Mouse (Mus musculus): ENCODE measurements around the gene Rab33b.

Rab33b gene

GRCm38 (mm10) chr3:51511983-51512382 is 28.3 kb downstream of the Rab33b start:
- DNase-seq (ENCODE audit: low spot score in 2 of 2): no peak

GRCm38 (mm10) chr3:51517467-51517866 is 33.7 kb downstream of the Rab33b start:
- DNase-seq (ENCODE audit: low spot score in 2 of 2): no peak

DNA sequence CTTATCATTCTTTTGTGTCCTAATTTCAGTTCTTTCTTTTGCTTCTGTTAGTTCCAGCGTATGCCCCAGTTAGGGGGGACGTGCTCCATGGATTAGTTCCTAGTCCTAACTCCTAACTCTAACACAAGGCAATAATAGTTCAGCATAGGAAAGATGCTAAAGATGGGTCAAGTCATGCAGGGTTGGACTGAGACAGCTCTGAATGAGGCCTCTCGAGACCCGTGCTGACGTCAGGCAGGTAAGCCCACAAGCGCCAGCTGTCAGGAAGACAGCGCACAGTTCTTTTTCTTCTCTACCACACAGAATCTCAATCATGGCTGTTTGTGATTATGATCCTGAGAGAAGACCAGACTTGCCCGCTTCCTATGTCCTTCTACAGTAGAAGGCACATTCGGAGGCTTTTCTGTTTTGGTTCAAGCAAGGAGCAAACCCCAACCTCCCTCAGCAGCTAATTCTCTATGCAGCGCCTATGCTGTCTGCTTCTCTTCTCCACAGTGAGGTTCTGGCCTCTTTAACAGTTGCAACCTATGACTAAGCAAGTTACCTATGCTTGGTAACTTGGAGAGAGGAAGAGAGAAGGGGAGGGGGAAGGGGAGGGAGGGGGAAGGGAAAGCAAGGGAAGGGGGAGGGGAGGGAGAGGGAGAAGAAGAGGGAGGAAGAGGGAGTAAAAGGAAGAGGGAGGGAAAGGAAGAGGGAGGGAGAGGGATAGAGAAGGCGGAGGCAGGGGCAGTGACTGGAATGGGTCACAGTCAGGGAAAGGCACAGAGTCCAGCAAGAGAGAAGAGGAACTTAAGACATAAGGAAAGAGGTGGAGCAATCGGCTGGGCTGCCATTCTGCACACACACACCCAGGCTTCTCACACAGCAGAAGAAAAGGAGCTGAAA is 34.4 kb downstream of the Rab33b start:
- DNase-seq (ENCODE audit: low spot score in 2 of 2): no peak

GRCm38 (mm10) chr3:51518763-51519121 is 35.0 kb downstream of the Rab33b start:
- no peak for DNase-seq (ENCODE audit: low spot score in 2 of 2)

GRCm38 (mm10) chr3:51521262-51521661 is 37.5 kb downstream of the Rab33b start:
- no peak for DNase-seq (ENCODE audit: low spot score in 2 of 2)

DNA sequence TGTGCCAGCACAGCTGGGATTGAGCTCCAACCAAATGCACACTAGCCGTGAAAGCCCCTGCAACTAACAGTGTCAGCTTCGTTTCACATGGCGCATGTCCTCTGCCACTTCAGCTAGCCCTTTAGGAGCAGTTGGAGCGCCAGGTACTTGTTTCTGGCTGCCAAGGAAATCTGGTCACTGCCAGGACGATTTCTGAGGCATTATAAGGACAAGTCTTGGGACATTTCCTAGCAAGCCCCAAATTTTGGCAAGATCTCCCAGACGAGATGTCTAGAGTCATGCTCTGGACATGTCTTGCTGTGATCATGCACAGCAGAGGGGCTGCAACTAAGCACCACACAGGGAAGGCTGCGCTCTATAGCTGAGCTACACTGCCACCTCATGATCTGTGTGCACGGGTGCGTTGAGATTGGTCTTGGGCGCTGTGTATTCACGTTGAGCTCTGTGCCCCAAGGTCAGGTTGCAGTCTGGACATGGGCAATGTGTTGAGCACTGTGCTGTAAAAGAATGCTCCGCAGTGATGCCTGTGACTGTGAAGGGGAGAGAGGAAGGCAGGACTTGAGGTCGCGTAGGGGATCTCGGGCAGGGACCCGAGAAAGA is 41.6 kb downstream of the Rab33b start:
- DNase-seq (ENCODE audit: low spot score in 2 of 2): no peak

GRCm38 (mm10) chr3:51526891-51527290 is 43.2 kb downstream of the Rab33b start:
- DNase-seq (ENCODE audit: low spot score in 2 of 2): peak in 1 of 2 experiments; percentile 77

DNA sequence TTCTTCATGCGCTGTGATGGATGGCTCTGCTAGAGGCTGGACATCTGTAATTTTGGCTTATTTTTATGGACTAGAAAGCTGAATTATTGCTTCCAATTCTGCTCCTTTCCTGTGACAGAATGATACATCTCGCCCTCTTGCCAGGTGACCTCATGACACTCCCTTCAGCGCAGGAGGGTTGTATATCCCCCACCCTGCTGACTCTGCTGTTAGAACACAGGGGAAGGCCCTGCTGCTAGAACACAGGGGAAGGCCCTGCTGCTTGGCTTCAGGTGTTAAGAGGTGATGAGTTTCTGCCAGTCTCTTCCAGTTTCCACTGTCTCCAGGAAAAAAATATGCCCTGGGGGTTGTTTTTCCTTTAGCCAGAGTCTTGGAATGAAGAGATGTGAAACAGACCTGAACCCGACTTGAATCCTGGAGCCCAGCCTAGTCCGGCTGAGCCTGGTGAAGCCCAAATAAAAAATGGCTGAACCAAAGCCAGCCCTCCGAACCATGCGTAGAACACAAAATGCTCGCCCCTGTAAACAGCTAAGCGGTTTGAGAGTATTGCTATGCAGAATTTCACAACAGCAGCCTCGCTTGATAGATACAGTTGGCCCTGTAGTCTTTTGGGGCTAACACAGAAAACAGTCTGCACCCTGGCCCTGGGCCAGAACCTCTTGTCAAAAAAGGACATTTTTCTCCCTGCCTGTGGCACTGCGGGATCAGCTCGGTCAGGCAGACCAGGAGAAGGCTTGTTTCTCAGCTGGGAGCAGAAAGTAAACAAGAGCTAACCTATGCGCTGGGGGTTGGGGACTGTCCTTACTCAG is 48.0 kb downstream of the Rab33b start:
- DNase-seq (ENCODE audit: low spot score in 2 of 2): no peak

- DNase-seq (ENCODE audit: low spot score in 2 of 2): no peak
Measured at GRCm38 (mm10) chr3:51532282-51532620, 48.5 kb downstream of the Rab33b start.

GRCm38 (mm10) chr3:51533573-51533972 is 49.9 kb downstream of the Rab33b start:
- DNase-seq (ENCODE audit: low spot score in 2 of 2): no peak

DNA sequence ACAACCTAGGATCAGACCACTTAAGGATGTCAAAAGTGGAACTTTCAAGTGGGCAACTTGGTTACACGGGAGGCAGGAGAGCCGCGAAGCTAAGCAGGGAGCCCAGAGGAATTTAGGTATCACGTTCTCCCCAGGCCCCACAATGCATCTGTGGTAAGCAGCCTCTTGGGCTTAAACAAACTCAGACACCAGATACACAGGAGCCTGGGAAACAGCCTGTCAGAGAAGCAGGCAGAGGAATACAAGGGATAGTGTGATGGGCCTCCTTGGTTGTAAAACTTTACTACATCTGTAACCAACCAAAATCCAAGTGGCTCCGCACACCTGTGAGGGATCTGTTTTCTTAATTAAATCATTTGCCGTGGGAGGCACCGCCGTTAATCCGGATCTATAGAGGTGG is 50.3 kb downstream of the Rab33b start:
- DNase-seq (ENCODE audit: low spot score in 2 of 2): no peak

DNA sequence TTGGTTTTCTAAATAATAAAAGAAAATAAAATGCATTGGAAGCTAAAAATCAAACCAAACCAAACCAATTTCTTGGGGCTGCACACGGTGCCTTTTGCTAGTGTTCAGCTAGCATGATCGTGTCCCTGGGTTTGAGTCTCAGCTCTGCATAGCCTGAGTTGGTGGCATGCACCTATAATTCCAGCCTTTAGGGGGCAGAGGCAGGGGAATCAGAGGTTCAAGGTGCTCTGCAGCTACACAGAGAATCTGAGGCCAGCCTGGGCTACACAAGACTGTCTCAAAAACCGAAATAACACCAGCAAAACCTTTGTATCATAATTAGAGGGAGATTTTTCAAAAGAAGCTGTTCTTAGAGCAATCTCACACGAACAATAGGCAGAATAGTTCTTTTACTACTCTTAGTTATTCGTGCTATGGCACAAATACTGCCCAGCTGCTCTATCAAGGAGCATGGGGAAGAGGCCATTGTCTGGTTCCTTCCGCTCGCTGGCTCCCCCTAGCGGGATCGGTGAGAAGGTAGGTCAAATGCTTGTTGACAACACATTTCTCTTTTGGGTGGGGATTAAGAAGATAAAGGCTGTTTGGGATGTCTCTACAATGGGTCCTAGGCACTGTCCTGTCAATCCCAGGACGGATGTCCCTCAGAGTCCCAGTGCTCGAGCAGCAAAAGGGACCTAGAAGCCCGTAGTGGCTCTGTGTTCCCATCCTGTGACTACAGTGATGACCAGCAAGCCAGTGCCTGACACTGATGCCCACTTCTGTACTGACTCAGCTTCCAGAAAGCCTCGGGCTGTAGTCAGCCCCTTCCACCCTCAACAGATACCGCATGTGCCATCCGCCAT is 56.1 kb downstream of the Rab33b start:
- peak in 1 of 2 experiments; percentile 51 for DNase-seq (ENCODE audit: low spot score in 2 of 2)

- DNase-seq (ENCODE audit: low spot score in 2 of 2): no peak
Measured at GRCm38 (mm10) chr3:51540659-51541058, 56.9 kb downstream of the Rab33b start.

GRCm38 (mm10) chr3:51544442-51545128 is 60.9 kb downstream of the Rab33b start:
- no peak for DNase-seq (ENCODE audit: low spot score in 2 of 2)

All from left cerebral cortex, adult 9 months (tissue).